Mouse (Mus musculus) frontal cortex, postnatal 14 days (tissue): ENCODE data around the gene Slc8a3.

ENCODE experiments used
- DNase-seq, 2 experiments: peaks; one replicate each; pipeline ENCODE4 v3.0.0; 2022; ENCODE audit warnings: low spot score in 2 of 2

Gene Slc8a3

DNA sequence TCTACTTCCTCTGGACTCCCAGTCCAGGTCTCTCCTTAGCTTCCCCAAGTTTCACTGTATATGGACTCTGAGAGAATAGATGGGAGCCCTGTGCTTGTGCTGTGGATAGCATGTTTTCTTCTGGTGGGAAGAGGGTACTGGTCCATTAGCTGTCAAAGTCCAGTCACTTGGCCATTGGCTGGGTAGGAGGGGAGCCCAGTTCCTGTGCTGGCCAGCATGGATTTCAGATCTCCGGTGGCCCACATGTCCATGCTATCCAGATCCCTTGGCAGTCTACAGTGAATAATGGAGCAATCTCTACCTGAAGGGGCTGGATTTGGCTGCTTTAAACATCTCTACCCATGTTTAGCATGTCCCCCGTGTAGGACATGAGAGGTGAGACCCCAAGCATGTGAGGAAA is 148.0 kb downstream of the Slc8a3 start:
- no peak for DNase-seq

DNA sequence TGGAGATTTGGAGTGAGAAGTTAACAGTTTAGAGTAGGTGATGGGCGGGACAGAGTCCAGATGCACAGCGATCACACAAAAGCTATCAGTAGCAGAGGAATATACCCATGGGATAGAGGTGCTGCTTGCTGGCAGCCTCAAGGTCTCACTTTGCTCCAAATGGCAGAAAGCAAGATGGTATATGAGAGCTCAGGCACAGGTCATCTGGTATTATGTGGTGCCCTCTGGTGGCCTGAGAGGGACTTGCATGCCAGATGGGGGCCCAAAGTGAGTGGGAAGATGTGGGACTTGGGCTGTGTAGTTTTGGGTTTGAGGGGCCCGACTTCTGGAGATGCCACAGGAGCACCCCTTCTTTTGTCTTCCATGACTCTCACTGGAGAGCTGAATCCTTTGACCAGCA is 150.9 kb downstream of the Slc8a3 start:
- DNase-seq: peak in 1 of 2 experiments; percentile 48

DNA sequence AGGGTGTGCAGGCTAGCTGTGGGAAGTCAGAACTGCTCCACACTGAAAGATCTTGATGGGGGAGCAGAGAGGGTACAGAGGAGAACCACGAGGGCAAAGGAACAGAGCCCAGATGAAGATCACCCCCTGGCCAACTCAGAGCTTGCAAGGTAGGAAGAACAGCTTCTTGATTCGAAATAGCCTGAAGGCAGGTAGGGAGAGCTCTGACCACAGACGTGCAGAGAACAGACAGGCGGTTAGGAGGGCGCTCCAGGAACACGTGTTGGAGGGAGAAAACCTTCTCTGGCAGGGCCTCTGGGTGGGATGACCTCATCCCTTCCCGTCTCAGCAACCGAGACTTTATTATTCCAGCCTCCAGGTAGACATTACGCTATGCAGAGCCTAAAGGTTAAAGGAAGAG is 157.7 kb downstream of the Slc8a3 start:
- no peak for DNase-seq

DNA sequence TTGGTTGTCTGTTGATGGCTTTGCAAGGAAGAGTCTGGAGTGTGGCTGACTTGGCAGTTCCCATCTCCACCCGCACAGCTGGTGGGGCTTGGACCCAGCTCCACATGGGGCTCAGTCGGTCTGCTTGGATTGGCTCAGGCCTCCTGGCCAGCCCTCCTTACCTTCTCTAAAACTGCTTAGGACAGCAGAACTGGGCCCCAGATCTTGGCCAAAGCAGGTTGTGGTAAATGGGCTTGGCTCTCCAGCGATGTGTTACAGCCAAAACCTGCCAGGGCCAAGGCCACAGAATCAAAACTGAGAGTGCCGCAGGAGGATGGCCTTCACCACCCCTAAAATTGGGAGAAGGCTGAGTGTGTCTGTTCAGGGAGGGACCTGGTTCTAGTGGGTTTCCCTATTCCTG is 159.1 kb downstream of the Slc8a3 start:
- DNase-seq: no peak

DNA sequence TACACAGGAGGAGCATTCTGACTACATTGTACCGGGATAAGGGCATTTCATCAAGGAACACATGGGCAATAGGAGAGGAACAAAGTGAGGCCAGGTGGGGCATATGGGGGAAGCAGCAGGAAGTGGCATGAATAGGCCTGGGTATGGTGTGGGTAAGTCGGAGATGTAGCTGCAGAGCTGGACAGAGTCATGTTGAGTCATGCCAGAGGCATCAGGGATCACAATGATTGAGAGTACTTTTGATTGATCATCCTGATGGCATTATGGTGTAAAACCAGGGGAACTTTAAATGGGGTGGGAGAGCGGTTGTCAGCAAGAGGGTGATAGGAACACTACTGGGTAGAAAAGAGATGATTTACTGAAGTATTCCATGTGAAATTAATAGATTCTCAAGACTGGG is 160.0 kb downstream of the Slc8a3 start:
- no peak for DNase-seq

DNA sequence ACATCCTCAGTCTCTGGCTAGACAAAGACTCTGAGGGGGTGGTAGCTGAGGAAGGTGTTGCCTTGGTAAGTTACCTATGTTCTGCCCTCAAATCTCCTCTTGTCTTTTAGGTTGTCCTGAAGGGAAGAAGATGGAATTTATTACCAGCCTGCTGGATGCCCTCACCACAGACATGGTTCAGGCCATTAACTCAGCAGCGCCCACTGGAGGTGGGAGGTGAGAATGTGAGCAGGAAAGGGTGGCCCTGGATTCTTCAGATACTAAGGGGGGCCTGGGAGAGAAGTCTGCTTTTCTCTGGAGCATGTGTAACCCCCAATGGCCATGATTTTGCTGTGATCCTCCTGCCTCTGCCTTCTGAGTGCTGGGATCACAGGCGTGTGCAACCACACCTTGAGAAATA is 162.9 kb downstream of the Slc8a3 start:
- DNase-seq: no peak

DNA sequence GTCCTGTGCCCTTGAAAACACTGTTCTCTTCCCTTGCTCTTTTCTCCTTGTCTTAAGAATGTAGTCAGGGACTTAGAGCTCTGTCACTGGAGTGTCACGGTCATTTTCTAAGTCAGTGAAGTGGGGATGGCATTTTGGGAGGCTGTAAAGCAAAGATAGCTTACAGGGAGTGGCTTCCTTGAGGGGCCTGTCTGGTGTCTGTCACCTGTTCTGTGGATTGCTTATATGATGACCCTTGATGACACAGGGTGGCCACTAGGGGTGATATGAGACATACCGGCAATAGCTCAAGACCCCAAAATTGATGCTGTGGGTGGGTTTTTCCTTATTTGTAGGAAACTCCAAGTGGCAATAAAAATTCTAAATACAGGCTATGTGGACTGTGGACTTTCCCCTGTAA is 164.5 kb downstream of the Slc8a3 start:
- no peak for DNase-seq

DNA sequence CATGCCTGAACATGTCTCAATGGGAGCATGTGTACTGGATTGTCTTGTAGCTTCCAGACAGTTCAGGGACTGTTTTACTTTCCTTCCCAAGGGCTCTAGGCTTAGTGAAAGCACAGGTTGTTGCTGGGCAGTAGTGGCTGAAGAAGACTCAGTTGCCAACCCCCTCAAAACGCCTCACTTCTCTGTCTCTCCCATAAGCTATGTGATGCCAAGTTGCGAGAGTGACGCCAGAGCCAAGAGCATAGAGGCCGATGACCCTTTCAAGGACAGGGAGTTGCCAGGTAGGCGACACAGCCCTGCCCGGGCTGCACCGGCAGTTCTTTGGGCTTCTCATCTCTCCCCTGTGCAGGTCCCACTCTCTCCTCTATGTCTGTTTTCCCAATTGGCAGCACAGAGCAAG is 164.9 kb downstream of the Slc8a3 start:
- DNase-seq: no peak

DNA sequence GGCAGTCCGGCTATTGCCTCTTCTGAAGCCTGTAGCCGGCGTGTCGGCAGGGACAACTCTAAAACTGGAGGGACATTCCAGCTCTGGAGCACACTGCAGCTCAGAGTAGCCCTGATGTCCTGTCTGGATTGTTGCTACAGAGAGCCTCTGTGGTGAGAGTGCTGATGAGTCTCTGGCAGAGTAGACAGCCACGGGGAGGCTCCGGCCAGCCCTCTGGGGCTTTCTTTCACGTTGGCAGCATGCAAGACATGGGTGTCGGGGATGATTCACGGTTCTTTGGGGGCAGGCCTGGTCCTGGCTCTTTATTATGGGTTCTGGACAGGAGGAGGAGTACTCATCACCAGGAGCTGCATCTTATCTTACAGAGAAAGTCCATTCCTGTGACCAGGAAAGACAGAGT is 165.8 kb downstream of the Slc8a3 start:
- DNase-seq: no peak

DNA sequence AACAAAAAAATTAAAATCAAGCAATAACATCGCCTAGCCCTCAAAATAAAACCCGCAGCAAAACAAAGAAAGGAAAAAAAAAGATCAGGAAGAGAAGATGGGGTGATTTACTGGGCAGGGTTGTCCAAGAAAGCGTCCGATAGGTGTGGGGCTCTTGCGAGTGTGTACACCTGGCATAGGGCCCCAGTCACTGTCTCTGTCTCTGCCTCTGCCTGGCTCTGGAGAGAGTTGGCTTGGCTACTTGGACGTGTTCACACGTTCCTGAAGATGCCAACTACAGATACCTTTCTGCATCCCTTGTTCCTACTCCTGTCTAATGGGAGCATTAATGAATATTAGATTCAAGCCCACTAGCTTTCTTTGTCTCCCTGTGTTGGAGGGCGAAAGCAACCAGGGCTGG is 166.4 kb downstream of the Slc8a3 start:
- no peak for DNase-seq

DNA sequence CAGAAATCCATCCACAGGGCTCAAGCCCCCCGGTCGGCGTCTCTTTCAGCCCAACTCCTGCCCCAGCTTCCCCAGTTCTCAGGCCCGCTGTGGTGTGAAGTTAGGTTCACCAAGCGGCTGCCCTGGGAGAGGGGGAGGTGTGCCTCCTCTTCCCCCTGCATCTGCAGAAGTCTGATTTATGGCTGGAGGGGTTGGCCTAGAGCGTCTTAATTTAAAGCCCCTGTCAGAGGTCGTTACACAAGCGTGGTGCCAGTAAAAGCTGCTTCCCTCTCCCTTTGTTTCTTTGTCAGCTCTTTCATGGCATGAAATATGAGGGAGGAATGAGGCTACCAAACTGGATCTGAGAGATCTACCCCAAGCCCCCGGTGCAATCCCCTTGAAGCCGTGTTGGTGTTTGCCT is 166.9 kb downstream of the Slc8a3 start:
- no peak for DNase-seq

DNA sequence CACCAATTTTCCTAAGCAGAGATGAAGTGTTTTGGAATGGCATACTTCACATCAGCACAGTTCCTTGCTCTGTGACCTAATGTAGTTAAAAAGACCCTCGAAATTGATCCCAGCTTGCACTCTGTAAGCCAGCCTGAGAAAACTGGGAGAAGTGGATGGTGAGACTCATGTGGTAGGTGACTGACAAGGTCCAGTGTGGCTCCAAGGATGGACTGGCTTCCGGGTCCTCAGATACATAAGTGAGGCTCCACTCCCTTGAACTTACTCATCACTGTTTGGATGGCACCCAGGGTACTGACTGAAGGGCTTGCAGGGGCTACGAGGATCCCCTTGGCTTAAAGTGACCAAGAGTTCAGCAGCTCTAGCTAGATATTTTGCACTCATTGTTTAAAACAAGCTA is 169.4 kb downstream of the Slc8a3 start:
- no peak for DNase-seq

DNA sequence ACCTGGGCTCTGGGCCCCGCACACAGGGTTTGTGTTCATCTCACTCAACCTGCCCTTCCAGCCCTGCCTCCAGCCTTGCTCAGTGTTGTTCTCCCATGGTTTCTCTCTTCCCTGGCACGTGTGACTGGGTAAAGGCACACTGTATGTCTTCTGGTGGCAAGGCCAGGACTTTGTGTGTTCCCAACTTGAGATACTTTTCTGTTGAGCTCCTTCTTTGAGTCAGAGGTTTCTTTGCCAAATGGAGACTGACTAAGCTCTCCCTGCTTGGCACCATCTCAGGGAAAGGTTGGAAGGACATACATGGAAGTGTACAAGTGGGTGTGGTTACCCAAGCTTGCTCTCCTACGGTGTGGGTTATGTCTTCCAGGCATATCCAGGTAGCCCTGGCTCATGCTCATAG is 169.8 kb downstream of the Slc8a3 start:
- DNase-seq: no peak

DNA sequence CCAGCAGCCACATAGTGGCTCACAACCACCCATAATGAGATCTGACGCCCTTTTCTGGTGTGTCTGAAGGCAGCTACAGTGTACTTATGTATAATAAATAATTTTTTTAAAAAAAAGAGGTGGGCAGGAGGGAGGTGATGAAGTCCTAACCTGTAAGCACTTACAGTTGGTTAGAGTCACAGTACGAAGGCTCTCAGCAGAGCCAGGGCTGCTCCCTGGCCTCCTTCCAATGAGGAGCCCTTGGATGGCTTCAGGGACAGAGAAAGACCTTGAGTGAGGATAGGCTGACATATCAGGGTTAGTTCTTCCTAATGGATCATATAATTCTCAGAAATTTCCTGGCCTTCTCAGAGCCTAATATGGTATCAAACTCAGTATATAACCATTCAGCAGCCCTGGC is 171.7 kb downstream of the Slc8a3 start:
- no peak for DNase-seq

DNA sequence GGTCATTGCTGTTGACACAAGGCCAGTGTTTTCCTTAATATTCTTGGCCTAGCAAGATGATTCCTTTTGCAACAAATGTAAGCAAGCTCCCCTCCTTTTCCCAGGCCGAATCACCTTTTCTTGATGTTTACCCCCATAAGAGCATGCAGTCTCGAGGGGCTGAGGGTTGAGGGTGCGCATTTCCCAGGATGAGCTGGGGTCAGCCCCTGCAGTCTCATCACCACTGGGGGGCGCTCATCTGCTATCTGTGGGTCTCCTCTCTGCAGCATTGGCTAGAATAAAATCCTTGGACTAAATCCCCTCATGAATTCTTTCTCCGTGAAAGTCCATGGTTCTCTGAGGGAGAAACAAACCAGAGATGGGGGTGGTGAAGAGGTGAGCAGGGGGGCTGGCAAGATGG is 172.1 kb downstream of the Slc8a3 start:
- no peak for DNase-seq

DNA sequence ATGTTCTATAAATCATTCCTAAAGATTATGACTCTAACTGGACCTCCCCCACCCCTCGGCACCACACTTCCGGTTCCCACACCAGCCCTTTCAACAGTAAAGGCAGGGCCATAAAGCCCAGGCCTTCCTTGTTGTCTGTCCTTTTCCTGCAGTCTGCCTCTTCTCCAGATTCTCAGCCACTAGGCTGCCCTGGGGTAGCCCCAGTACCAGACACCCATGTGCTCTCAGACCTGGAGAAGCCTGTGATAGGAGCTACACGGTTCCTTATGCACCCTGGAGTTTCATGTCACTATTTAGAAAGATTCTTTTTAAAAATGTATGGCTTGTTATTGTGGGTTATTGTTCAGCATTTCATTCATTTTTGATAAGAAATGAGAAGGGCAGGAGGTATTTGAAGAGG is 172.6 kb downstream of the Slc8a3 start:
- no peak for DNase-seq

DNA sequence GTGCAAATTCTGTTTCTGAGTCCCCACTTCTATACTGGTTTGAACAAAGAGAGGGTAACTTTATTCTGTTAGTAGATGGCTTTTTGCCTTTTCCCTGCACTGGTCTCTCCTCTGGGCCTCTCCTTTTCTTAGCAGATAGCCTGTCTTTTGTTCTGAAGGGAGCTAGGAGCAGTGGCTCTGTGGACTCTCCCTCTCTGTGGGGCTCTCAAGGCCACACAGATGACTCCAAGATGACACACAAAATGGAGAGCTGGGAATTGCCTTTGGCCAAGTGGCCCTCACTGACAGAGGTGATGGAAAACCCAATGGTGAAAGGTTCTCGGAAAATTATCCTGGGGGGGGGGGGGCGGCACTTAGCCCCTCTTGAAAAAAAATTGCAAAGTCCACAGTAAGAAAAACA is 173.0 kb downstream of the Slc8a3 start:
- DNase-seq: no peak

DNA sequence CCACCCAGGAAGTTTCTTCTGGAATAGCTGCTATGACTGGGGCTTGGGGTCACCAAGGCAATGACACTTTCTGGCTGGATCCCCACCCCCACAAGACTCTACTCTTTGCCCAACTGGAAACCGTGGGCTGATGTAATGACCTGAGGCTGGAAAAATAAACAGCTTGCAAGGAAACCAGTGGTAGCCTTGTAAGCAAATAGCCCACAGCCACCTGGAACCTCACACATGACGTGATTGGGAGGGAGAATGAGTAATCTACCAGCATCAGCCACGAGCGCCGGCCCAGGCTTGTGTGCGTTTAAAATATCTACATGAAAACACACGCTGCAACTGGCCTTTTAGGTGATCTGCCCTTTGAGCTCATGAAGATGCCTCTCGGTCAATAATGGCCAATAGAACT is 176.1 kb downstream of the Slc8a3 start:
- no peak for DNase-seq

DNA sequence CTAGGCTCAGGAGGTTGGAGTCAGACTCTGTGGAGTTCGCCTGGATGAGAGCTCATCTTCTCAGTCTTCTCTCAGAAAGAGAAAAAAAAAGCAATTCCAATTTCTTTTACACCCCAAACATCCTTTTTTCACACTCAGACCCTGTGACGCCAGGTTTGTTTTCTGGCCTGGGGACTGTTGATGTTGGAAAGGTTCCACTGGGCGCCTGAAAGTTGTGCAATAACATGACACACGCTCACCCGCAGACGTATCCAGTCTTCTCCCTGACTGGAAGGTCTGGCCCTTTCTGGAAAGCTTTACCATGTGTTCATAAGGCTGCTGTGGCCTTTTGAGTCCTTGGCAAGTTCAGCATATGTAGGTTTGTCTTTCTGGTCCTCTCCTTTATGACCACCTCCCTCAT is 177.3 kb downstream of the Slc8a3 start:
- no peak for DNase-seq

DNA sequence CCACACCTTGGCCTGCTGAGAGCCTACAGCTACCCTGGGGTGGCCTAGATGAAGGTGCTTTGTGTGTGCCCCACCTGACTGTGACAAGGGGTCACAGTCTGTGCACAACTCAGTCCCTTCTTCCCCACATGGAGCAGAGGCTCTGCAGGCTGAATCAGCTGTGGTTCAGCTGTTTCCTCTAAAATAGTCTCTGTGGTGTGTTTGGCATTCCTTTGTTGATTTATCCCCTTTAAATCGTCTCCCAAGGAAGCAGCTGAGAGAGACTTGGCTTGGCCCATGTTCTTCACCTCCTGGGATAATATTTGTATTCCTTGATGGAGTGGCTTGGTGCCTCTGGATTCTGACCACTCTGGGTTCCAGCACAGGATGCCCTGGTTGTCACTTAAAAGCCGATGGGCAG is 180.9 kb downstream of the Slc8a3 start:
- DNase-seq: no peak

DNA sequence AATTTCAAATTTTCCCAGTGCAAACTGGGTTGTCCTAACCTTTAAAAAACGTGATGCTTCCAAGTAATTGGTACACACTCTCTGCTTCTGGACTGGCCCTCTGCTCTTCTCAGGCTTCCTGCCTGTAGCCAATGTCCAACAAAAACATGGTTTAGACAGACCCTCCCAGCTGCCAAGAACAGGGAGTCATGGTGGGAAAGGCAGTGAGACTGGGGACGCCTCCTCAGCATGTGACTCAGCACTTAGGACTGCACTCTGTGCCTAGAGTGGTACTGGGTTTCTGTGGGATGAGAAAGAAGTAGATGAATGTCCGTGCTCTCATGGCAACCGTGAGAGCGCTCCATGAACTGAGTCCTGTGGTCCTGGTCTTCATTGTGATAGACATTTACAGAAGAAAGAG is 182.1 kb downstream of the Slc8a3 start:
- DNase-seq: no peak

DNA sequence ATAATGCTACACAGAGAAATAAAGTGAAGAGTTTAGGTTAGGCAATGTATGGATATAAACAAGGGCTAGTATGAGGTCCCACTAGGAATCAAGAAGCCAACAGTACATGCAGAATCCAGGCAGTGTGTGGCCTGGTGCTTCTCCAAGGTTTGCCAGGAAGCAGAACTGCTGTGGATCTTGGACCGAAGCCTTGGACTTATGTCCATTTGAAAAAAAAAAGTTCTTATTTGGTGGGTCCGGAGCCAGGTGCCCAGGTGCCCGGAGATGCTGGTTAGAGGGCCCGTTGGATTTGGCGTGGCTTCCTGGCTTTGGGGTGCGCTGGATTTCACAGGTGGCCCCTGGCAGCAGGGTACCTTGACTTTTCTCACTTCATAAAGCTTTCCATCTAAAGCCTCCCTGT is 185.0 kb downstream of the Slc8a3 start:
- no peak for DNase-seq
